Mouse (Mus musculus): ENCODE measurements around the gene Ywhag. TPM values are rescaled to one million over a fixed set of nuclear protein-coding genes. Genes with fewer than 3 reads are reported as not detected.
A peak's percentile ranks its signal among the peaks of the same experiment; 100 is the strongest.

Gene Ywhag
- 167 and 202 TPM in 2 replicates for polyA plus RNA-seq (2015; fragmentation: Nextera tagmentation; extraction: Ambion mirVana)

DNA sequence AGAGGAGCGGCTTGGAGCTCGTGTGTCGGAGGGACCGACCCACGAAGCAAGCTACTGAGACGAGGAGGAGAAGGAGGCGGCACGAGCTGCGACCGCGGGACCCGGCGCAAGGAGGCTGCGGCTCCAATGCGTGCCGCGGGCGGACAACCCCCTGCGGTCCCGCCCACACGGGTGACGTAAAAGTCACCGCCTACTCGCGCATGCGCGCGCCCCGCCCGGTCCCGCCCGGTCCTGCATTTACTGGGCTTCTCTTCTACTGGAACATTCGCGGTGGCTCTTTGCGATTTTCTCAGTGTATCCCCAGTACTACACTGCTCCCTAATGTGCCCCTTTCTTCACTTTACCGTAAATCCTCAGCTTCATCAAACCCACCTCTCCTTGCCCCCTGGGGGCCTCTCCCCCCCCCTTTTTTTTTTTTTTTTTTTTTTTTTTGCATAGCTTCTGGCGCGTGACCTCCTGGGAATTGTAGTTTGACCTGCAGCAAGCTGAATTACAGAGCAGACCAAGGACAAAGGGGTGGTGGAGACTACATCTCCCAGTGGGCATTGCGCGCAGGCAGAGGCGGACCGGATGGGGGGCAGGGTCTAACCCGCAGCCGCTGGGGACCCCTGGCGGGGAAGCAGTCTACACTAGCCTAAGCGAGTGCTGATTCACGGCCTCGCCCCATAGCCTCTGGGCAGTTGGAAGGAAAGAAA, at the start of gene Ywhag:
Gene Ywhag, minus strand, starts transcription at position 136 of the 695 bp plus-strand sequence.
- peak within 1 kb of the TSS; percentile 97 for H3K9ac ChIP-seq (ENCODE audit: low read length)
- under 1% methylated on average over 43 of the region's 48 CpGs for WGBS
- H3K4me1 ChIP-seq (ENCODE audit: control insufficient read depth, insufficient read depth, low read length), result peaks cover 24% of the 10 kb centered on the region
- peaks cover 18% of the 10 kb centered on the region for H3K36me3 ChIP-seq (ENCODE audit: control insufficient read depth, insufficient read depth)
- peak within 1 kb of the TSS; percentile 99 for H3K27ac ChIP-seq (ENCODE audit: low read length)
- peak; percentile 96 for ATAC-seq (replicated peaks; ENCODE audit: extremely low read depth, insufficient read depth, low FRiP score)
- no peaks in the 10 kb centered on the region for H3K27me3 ChIP-seq (ENCODE audit: control insufficient read depth, insufficient read depth, low read length)
- H3K4me3 ChIP-seq (ENCODE audit: low read length), result peak within 1 kb of the TSS; percentile 98
- H3K9me3 ChIP-seq (replicated peaks; ENCODE audit: control insufficient read depth, low read length), result no peaks in the 10 kb centered on the region
- peak within 1 kb of the TSS; percentile 79 for H3K4me2 ChIP-seq (ENCODE audit: low read depth, low read length)

DNA sequence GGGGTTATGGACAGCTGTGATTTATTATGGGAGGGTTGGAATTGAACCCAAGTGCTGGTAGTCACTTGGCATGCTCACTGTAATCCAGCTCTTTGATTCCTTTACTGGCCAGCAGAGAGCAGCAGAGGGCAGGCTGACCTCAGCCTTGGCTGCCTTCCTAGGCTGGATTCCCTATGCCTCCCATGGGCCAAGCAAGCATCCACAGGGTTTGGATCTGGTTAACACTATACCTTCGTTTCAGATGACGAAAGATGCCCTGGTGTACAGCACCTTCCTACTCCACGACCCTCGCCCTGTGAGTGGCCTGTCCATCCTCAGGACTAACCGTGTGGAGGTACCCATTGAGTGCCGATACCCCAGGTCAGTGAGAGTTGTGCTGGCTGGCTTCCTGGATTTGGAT, 48.0 kb upstream of the Ywhag start:
- no peaks in the 10 kb centered on the region for H3K36me3 ChIP-seq (ENCODE audit: control insufficient read depth, insufficient read depth)
- WGBS, result 30% methylated on average over 6 of the region's 6 CpGs
- ATAC-seq (replicated peaks; ENCODE audit: extremely low read depth, insufficient read depth, low FRiP score), result 0 out of 2 replicates have a peak, but pooled peaks have one; percentile 23

DNA sequence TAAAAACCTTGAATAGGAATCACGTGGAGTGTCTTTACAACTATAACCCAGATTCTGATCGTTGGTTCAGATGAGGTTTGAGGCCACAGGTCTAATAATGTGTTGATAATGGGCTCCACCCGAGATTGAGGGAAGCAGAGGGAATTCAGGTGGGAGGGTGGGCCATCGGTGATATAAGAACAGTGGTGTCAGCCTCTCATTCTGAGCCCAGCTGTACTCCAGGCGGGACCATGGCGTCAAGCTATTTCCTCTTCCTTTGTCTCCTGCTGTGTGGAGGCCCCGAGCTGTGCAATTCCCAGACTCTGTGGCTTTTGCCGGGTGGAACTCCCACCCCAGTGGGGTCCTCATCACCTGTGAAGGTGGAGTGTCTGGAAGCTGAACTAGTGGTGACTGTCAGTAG, 45.5 kb upstream of the Ywhag start, which contains the start of gene Zp3:
Gene Zp3, plus strand, starts transcription at position 196 of the 400 bp plus-strand sequence.
- Histone ChIP-seq H3K4me3 (ENCODE audit: low read length) (no peak within 1 kb of the TSS), H3K27me3 (ENCODE audit: control insufficient read depth, insufficient read depth, low read length) (no peaks in the 10 kb centered on the region), H3K36me3 (ENCODE audit: control insufficient read depth, insufficient read depth) (no peaks in the 10 kb centered on the region), H3K27ac (ENCODE audit: low read length) (no peak within 1 kb of the TSS), H3K4me2 (ENCODE audit: low read depth, low read length) (no peak within 1 kb of the TSS), H3K9ac (ENCODE audit: low read length) (no peak within 1 kb of the TSS), H3K4me1 (ENCODE audit: control insufficient read depth, insufficient read depth, low read length) (no peaks in the 10 kb centered on the region), H3K9me3 (replicated peaks; ENCODE audit: control insufficient read depth, low read length) (no peaks in the 10 kb centered on the region)
- 61% methylated on average over 8 of the region's 8 CpGs for WGBS
- ATAC-seq (replicated peaks; ENCODE audit: extremely low read depth, insufficient read depth, low FRiP score), result no peak

More for the DNA sequence above, 48.0 kb upstream of the Ywhag start:
- no peaks in the 10 kb centered on the region for H3K4me1 ChIP-seq (ENCODE audit: control insufficient read depth, insufficient read depth, low read length)
- no peak overlapping the region for H3K27ac ChIP-seq (ENCODE audit: low read length)
- H3K9me3 ChIP-seq (replicated peaks; ENCODE audit: control insufficient read depth, low read length), result no peaks in the 10 kb centered on the region
- no peak overlapping the region for H3K4me2 ChIP-seq (ENCODE audit: low read depth, low read length)
- H3K27me3 ChIP-seq (ENCODE audit: control insufficient read depth, insufficient read depth, low read length), result no peaks in the 10 kb centered on the region
- no peak overlapping the region for H3K4me3 ChIP-seq (ENCODE audit: low read length)
- no peak overlapping the region for H3K9ac ChIP-seq (ENCODE audit: low read length)

DNA sequence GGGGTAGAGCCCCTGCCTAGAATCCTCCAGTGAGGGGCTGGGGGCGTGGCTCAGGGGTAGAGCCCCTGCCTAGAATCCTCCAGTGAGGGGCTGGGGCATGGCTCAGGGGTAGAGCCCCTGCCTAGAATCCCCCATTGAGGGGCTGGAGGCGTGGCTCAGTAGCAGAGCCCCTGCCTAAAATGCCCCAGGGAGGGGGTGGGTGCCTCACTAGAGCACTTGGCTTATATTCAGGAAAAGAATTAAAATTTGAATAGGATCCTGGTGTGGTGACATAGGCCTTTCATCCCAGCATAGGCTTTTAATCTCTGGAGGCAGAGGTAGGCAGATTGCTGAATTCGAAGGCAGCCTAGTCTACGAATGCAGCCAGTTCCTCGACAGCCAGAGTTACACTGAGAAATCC, 45.0 kb upstream of the Ywhag start:
- H3K4me3 ChIP-seq (ENCODE audit: low read length), result no peak overlapping the region
- no peaks in the 10 kb centered on the region for H3K27me3 ChIP-seq (ENCODE audit: control insufficient read depth, insufficient read depth, low read length)
- 81% methylated on average over 5 of the region's 5 CpGs for WGBS

DNA sequence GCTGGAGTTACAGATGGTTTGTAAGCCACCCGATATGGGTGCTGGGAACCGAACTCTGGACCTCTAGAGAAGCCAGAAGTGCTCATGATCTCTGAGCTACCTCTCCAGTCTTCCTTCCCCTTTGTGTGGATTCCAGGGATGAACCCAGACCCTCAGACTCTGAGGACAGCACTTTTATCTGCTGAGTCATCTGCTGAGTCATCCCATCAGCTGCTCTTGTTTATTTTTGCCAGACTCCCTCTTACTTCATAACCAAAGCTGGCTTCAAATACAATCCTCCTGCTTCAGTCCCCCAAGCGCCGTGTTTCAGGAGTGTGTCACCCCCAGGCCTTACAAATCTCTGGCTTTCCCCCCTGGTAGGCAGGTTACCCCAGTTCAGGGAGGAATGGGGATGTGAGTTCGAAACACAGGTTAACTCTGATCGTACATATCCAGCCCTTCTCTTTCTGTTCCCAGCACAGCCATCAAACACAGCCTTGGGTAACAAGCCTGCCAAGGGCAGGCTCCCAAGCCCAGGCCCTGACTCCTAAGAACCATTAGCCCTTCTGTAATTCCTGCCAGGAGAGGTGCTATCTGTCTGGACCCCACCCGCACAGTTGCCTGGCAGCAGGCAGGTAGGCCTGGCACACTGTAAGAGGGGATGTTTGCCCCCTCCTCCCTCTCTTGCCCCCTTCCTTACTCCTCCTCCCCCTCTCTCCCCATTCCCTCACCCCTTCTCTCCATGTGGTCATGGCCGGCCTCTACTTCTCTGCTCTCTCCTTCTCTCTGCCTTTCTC, 41.7 kb upstream of the Ywhag start:
- Histone ChIP-seq H3K9me3 (replicated peaks; ENCODE audit: control insufficient read depth, low read length) (no peaks in the 10 kb centered on the region), H3K36me3 (ENCODE audit: control insufficient read depth, insufficient read depth) (no peaks in the 10 kb centered on the region), H3K9ac (ENCODE audit: low read length) (no peak overlapping the region), H3K27me3 (ENCODE audit: control insufficient read depth, insufficient read depth, low read length) (no peaks in the 10 kb centered on the region), H3K4me1 (ENCODE audit: control insufficient read depth, insufficient read depth, low read length) (no peaks in the 10 kb centered on the region), H3K4me2 (ENCODE audit: low read depth, low read length) (no peak overlapping the region), H3K27ac (ENCODE audit: low read length) (no peak overlapping the region), H3K4me3 (ENCODE audit: low read length) (no peak overlapping the region)
- no peak for ATAC-seq (replicated peaks; ENCODE audit: extremely low read depth, insufficient read depth, low FRiP score)
- 91% methylated on average over 8 of the region's 8 CpGs for WGBS

More for the DNA sequence above, 45.0 kb upstream of the Ywhag start:
- H3K4me1 ChIP-seq (ENCODE audit: control insufficient read depth, insufficient read depth, low read length), result no peaks in the 10 kb centered on the region
- H3K27ac ChIP-seq (ENCODE audit: low read length), result no peak overlapping the region
- H3K9me3 ChIP-seq (replicated peaks; ENCODE audit: control insufficient read depth, low read length), result no peaks in the 10 kb centered on the region
- no peak for ATAC-seq (replicated peaks; ENCODE audit: extremely low read depth, insufficient read depth, low FRiP score)
- H3K4me2 ChIP-seq (ENCODE audit: low read depth, low read length), result no peak overlapping the region
- no peak overlapping the region for H3K9ac ChIP-seq (ENCODE audit: low read length)
- H3K36me3 ChIP-seq (ENCODE audit: control insufficient read depth, insufficient read depth), result no peaks in the 10 kb centered on the region

DNA sequence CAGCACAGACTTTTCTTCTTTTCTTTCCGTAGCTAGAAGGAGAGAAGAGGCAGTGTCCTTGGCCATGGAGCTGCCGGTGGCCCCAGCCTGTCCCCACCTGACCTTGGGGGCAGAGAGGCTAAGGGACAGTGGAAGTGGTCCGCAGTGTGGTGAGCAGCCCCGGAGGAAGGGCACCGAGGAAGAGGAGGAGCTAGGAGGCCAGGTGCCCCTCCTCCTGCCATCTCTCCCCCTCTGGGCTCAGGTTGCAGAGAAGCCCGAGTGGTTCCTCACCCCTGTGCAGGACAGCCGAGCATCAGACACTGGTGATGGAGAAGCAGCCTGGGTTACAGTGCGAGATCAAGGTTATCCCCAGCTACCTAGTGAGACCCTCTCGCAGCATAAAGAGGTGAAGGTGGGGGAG, 39.9 kb upstream of the Ywhag start, which contains the start of gene Ssc4d:
Gene Ssc4d, minus strand, starts transcription at position 167 of the 400 bp plus-strand sequence.
- H3K27ac ChIP-seq (ENCODE audit: low read length), result no peak within 1 kb of the TSS
- H3K4me3 ChIP-seq (ENCODE audit: low read length), result no peak within 1 kb of the TSS
- no peak within 1 kb of the TSS for H3K9ac ChIP-seq (ENCODE audit: low read length)
- no peak for ATAC-seq (replicated peaks; ENCODE audit: extremely low read depth, insufficient read depth, low FRiP score)
- WGBS, result 19% methylated on average over 9 of the region's 9 CpGs
- H3K27me3 ChIP-seq (ENCODE audit: control insufficient read depth, insufficient read depth, low read length), result no peaks in the 10 kb centered on the region
- H3K4me2 ChIP-seq (ENCODE audit: low read depth, low read length), result no peak within 1 kb of the TSS
- no peaks in the 10 kb centered on the region for H3K9me3 ChIP-seq (replicated peaks; ENCODE audit: control insufficient read depth, low read length)
- H3K36me3 ChIP-seq (ENCODE audit: control insufficient read depth, insufficient read depth), result no peaks in the 10 kb centered on the region
- H3K4me1 ChIP-seq (ENCODE audit: control insufficient read depth, insufficient read depth, low read length), result no peaks in the 10 kb centered on the region

DNA sequence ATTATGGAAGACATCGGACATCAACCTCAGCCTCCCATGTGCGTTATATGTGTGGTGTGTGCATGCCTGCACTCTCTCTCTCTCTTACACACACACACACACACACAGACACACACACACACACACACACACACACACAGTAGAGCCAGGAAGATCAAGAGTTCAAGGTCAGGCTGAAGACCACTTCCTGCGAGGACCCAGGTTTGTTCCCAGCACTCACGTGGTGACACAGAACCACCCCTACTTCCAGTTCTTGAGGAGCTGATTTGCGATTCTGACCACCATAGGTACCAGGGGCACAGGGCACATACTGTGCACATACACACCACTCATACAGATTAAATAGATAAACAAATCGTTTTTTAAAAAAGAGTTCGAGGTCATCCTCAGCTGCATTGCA, 37.5 kb upstream of the Ywhag start:
- Histone ChIP-seq H3K36me3 (ENCODE audit: control insufficient read depth, insufficient read depth) (no peaks in the 10 kb centered on the region), H3K4me2 (ENCODE audit: low read depth, low read length) (no peak overlapping the region), H3K27me3 (ENCODE audit: control insufficient read depth, insufficient read depth, low read length) (no peaks in the 10 kb centered on the region), H3K9me3 (replicated peaks; ENCODE audit: control insufficient read depth, low read length) (no peaks in the 10 kb centered on the region), H3K4me3 (ENCODE audit: low read length) (no peak overlapping the region), H3K27ac (ENCODE audit: low read length) (no peak overlapping the region), H3K9ac (ENCODE audit: low read length) (no peak overlapping the region), H3K4me1 (ENCODE audit: control insufficient read depth, insufficient read depth, low read length) (no peaks in the 10 kb centered on the region)
- WGBS, result 78% methylated on average over 7 of the region's 7 CpGs
- ATAC-seq (replicated peaks; ENCODE audit: extremely low read depth, insufficient read depth, low FRiP score), result no peak

DNA sequence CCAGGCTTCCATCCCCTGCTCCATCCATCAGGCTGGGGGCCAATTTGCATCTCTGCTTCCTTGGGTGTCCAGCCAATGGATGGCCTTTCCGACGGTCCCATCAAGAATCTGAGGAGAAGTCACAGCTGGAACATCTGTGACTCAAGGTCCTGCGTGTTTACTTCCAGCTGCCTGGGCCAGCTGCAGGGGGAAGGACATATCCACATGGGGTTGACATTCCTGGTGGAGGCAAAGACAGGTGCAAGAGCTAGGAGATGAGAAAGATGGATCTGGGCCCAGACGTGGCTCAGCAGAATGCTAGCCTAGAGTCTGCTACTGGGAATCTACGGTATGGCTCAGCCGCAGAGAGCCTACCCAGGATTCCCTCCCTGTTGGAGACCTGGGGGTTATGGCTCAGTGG, 35.8 kb upstream of the Ywhag start:
- H3K4me2 ChIP-seq (ENCODE audit: low read depth, low read length), result no peak overlapping the region
- no peak overlapping the region for H3K4me3 ChIP-seq (ENCODE audit: low read length)
- ATAC-seq (replicated peaks; ENCODE audit: extremely low read depth, insufficient read depth, low FRiP score), result no peak
- WGBS, result 71% methylated on average over 6 of the region's 6 CpGs
- H3K27me3 ChIP-seq (ENCODE audit: control insufficient read depth, insufficient read depth, low read length), result no peaks in the 10 kb centered on the region
- no peaks in the 10 kb centered on the region for H3K36me3 ChIP-seq (ENCODE audit: control insufficient read depth, insufficient read depth)
- H3K9me3 ChIP-seq (replicated peaks; ENCODE audit: control insufficient read depth, low read length), result no peaks in the 10 kb centered on the region
- H3K4me1 ChIP-seq (ENCODE audit: control insufficient read depth, insufficient read depth, low read length), result peaks cover 4% of the 10 kb centered on the region
- H3K27ac ChIP-seq (ENCODE audit: low read length), result no peak overlapping the region
- no peak overlapping the region for H3K9ac ChIP-seq (ENCODE audit: low read length)

DNA sequence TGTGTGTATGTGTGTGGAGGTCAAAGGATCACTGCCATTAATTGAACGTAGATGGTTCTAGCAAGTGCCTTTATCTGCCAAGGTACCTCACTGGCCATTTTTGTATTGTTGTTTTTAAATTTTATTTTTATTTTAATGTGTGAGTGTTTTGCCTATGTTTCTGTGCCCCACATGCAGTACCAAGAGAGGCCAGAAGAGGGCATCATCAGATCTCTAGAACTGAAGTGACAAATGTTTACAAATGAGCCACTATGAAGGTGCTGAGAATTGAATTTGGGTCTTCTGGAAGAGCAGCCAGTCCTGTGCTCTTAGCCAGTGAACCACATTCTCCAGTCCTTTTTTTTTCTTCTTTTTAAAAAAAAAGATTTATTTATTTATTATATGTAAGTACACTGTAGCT, 34.4 kb upstream of the Ywhag start:
- Histone ChIP-seq H3K4me3 (ENCODE audit: low read length) (no peak overlapping the region), H3K9ac (ENCODE audit: low read length) (no peak overlapping the region), H3K4me2 (ENCODE audit: low read depth, low read length) (no peak overlapping the region), H3K27me3 (ENCODE audit: control insufficient read depth, insufficient read depth, low read length) (no peaks in the 10 kb centered on the region), H3K4me1 (ENCODE audit: control insufficient read depth, insufficient read depth, low read length) (peaks cover 4% of the 10 kb centered on the region), H3K27ac (ENCODE audit: low read length) (no peak overlapping the region), H3K9me3 (replicated peaks; ENCODE audit: control insufficient read depth, low read length) (no peaks in the 10 kb centered on the region), H3K36me3 (ENCODE audit: control insufficient read depth, insufficient read depth) (no peaks in the 10 kb centered on the region)
- ATAC-seq (replicated peaks; ENCODE audit: extremely low read depth, insufficient read depth, low FRiP score), result no peak
- WGBS, result 56% methylated on average over 1 of the region's 1 CpGs
